Mouse (Mus musculus): ENCODE data around the gene Rc3h1. TPM values are rescaled to one million over a fixed set of nuclear protein-coding genes. Genes with fewer than 3 reads are reported as not detected.

The Rc3h1 gene
- total and polyA plus RNA-seq, 3 experiments, result 6.2 to 15.2 TPM; not detected in 1

DNA sequence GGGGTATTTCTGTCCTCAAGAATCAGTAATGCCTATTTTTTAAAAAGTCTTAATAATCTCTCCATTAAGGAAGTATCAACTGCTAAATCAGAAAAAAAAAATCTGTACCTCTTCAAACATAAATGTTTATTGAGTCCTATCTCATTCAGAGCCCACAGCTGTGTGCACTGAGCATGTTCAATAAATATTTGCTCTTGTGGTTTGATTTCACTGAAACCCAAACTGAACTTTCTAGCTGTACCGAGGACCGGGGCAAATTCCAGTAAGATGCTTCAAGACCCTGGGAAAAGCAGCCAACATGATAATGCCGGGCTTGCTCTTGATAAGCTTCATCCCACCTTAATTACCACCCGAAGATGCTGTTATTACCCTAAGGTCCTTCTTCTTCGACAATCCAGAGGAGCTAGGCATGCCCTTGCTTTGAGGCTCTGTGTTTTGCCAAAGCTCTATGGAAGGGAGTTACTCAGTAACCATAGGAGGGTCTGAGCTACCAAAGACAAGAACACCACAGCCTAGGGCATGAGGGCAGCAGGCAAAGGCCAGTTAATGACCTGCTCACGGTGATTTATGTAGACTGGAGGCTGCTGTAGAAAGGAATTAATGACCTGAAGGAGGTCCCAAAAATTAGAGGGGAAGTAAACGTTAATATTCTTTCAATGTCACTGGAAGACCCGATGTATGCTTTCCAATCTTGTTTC is 74.5 kb downstream of the Rc3h1 start:
- Histone ChIP-seq H3K27me3 (ENCODE audit: control insufficient read depth in 1 of 2, insufficient read depth in 2 of 2, low read length in 2 of 2) (no peaks in the 10 kb centered on the region), H3K9me3 (replicated peaks; ENCODE audit: insufficient read depth, low read length) (no peaks in the 10 kb centered on the region), H3K36me3 (ENCODE audit: control insufficient read depth in 1 of 2, insufficient read depth in 2 of 2, low read length in 2 of 2) (no peaks in the 10 kb centered on the region), H3K9ac (ENCODE audit: control insufficient read depth, low read depth, low read length, poor library complexity, severe bottlenecking) (no peak overlapping the region), H3K4me3 (ENCODE audit: control insufficient read depth in 1 of 2, insufficient read depth in 1 of 2, low read depth in 2 of 2, low read length in 2 of 2) (no peak overlapping the region), H3K4me1 (ENCODE audit: control insufficient read depth in 1 of 2, insufficient read depth in 2 of 2, low read length in 2 of 2) (peaks cover 0 to 4% of the 10 kb centered on the region in 2 experiments; a peak in 2 of 4 replicates), H3K27ac (ENCODE audit: control insufficient read depth, low read depth, low read length) (no peak overlapping the region), H3K79me2 (ENCODE audit: control insufficient read depth, insufficient read depth, low read length, poor library complexity) (no peaks in the 10 kb centered on the region)
- no peak for DNase-seq (ENCODE audit: low read depth, low spot score)
- TF ChIP-seq ZMIZ1 (IDR thresholded peaks at IDR 0.05; ENCODE audit: low read depth, low read length), result no peak
- TF ChIP-seq TBP (IDR thresholded peaks at IDR 0.05; ENCODE audit: low read depth, low read length), result no peak
- no peak for TF ChIP-seq GATA1 (IDR thresholded peaks at IDR 0.05; ENCODE audit: low read depth, low read length)
- no peak for TF ChIP-seq NRF1 (IDR thresholded peaks at IDR 0.05; ENCODE audit: insufficient read depth, low read depth, low read length, poor library complexity, severe bottlenecking)
- TF ChIP-seq TCF12 (IDR thresholded peaks at IDR 0.05; ENCODE audit: low read depth, low read length), result no peak
- no peak for TF ChIP-seq BHLHE40 (IDR thresholded peaks at IDR 0.05; ENCODE audit: borderline replicate concordance, low read depth, low read length)
- TF ChIP-seq MYC (IDR thresholded peaks at IDR 0.05; ENCODE audit: low read depth, low read length), result no peak
- no peak for TF ChIP-seq JUND (IDR thresholded peaks at IDR 0.05; ENCODE audit: low read depth, low read length)
- no peak for TF ChIP-seq GABPA (IDR thresholded peaks at IDR 0.05; ENCODE audit: low read depth, low read length)
- no peak for TF ChIP-seq ZC3H11A (IDR thresholded peaks at IDR 0.05; ENCODE audit: low read depth, low read length)
- no peak for TF ChIP-seq SMC3 (IDR thresholded peaks at IDR 0.05; ENCODE audit: low read depth, low read length)

DNA sequence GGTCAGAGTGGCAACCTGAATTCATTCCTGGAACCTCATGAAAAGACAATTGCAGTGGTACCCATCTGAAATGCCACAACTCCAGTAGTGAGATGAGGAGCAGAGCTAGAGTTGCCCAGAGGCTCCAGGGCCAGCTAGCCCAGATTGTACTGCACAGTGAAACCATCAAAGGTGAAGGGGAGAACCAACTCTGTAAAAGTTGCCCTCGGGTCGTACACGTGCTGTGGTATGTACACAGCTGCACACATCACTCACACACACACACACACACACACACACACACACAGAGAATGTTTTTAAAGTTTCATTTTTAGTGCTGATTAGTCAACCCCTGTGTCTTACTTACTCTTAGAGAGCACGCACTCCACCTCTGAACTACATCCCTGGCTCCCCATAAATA is 75.1 kb downstream of the Rc3h1 start:
- Histone ChIP-seq H3K9ac (ENCODE audit: control insufficient read depth, low read depth, low read length, poor library complexity, severe bottlenecking) (no peak overlapping the region), H3K9me3 (replicated peaks; ENCODE audit: insufficient read depth, low read length) (no peaks in the 10 kb centered on the region), H3K27ac (ENCODE audit: control insufficient read depth, low read depth, low read length) (no peak overlapping the region), H3K4me3 (ENCODE audit: control insufficient read depth in 1 of 2, insufficient read depth in 1 of 2, low read depth in 2 of 2, low read length in 2 of 2) (no peak overlapping the region), H3K4me1 (ENCODE audit: control insufficient read depth in 1 of 2, insufficient read depth in 2 of 2, low read length in 2 of 2) (peaks cover 0 to 4% of the 10 kb centered on the region in 2 experiments; a peak in 2 of 4 replicates), H3K79me2 (ENCODE audit: control insufficient read depth, insufficient read depth, low read length, poor library complexity) (no peaks in the 10 kb centered on the region), H3K27me3 (ENCODE audit: control insufficient read depth in 1 of 2, insufficient read depth in 2 of 2, low read length in 2 of 2) (no peaks in the 10 kb centered on the region), H3K36me3 (ENCODE audit: control insufficient read depth in 1 of 2, insufficient read depth in 2 of 2, low read length in 2 of 2) (no peaks in the 10 kb centered on the region)
- TF ChIP-seq TCF12 (IDR thresholded peaks at IDR 0.05; ENCODE audit: low read depth, low read length), result no peak
- no peak for TF ChIP-seq RCOR1 (IDR thresholded peaks at IDR 0.05; ENCODE audit: low read depth, low read length)
- no peak for TF ChIP-seq MYB (IDR thresholded peaks at IDR 0.05; ENCODE audit: low read depth, low read length)
- TF ChIP-seq UBTF (IDR thresholded peaks at IDR 0.05; ENCODE audit: borderline replicate concordance, insufficient read depth, low read depth, low read length), result no peak
- no peak for TF ChIP-seq TAL1 (IDR thresholded peaks at IDR 0.05; ENCODE audit: low read length)
- DNase-seq (ENCODE audit: low read depth, low spot score), result no peak
